Mouse (Mus musculus) heart, embryonic 10.5 days (tissue): ENCODE measurements around the gene Bola2. TPM values are rescaled to one million over a fixed set of nuclear protein-coding genes. Genes with fewer than 3 reads are reported as not detected.

Source experiments
- DNase-seq: peaks from one replicate; pipeline ENCODE4 v3.0.0-alpha.2; 2017; ENCODE audit warnings: low spot score
- H3K27ac ChIP-seq: fragments of 300-500 bp; sonication (generic); 2 replicates; pipeline ENCODE4 v1.5.1; 2016; ENCODE audit warnings: mild to moderate bottlenecking
- H3K27me3 ChIP-seq: fragments of 300-500 bp; sonication (generic); 2 replicates; pipeline ENCODE4 v1.6.1; 2016; ENCODE audit warnings: mild to moderate bottlenecking; ENCODE audit not compliant: poor library complexity, insufficient read depth, severe bottlenecking
- H3K36me3 ChIP-seq: fragments of 300-500 bp; sonication (generic); 2 replicates; pipeline ENCODE4 v1.6.1; 2016; ENCODE audit warnings: mild to moderate bottlenecking, moderate library complexity
- H3K4me1 ChIP-seq: fragments of 300-500 bp; sonication (generic); 2 replicates; pipeline ENCODE4 v1.6.1; 2016; ENCODE audit warnings: mild to moderate bottlenecking
- H3K4me3 ChIP-seq: fragments of 300-500 bp; sonication (generic); 2 replicates; pipeline ENCODE4 v1.5.1; 2016; ENCODE audit warnings: mild to moderate bottlenecking, moderate library complexity
- H3K9me3 ChIP-seq: fragments of 300-500 bp; sonication (generic); 2 replicates; pipeline ENCODE4 v1.6.1; 2016; ENCODE audit warnings: mild to moderate bottlenecking, moderate library complexity
- WGBS: fragments of 180-500 bp; shearing (Covaris S2); methylation state at CpG from one replicate; pipeline ENCODE4 v1.1.7; 2016; 5-methylcytosine and 5-hydroxymethylcytosine counted together
- polyA plus RNA-seq: library from polyadenylated mRNA; unstranded; fragments of >200 nt; fragmentation: Nextera tagmentation; extraction: Ambion mirVana; gene quantifications from 2 replicates; pipeline ENCODE4 v1.2.1, GENCODE M21; 2016

Bola2 gene
- polyA plus RNA-seq = 135 and 159 TPM in 2 replicates

- DNase-seq = no peak
- WGBS = 0% methylated on average over 31 of the region's 31 CpGs
Measured at GRCm38 (mm10) chr7:126695210-126695611, at the start of gene Bola2. TSS of gene Bola2 (plus strand) at chr7:126695401.

GRCm38 (mm10) chr7:126645708-126646107, 49.5 kb upstream of the Bola2 start:
- Histone ChIP-seq H3K4me3 (no peak overlapping the region), H3K27ac (no peak overlapping the region), H3K36me3 (no peaks in the 10 kb centered on the region), H3K27me3 (no peaks in the 10 kb centered on the region), H3K9me3 (no peaks in the 10 kb centered on the region), H3K4me1 (peaks cover 11% of the 10 kb centered on the region)
- DNase-seq = no peak
- WGBS = 58% methylated on average over 5 of the region's 5 CpGs

More at GRCm38 (mm10) chr7:126695210-126695611, at the start of gene Bola2:
- Histone ChIP-seq H3K4me3 (peak within 1 kb of the TSS; percentile 88), H3K4me1 (peaks cover 33% of the 10 kb centered on the region), H3K9me3 (no peaks in the 10 kb centered on the region), H3K36me3 (peaks cover 34% of the 10 kb centered on the region), H3K27ac (peak within 1 kb of the TSS; percentile 96), H3K27me3 (no peaks in the 10 kb centered on the region)

- no peak for DNase-seq
- 71% methylated on average over 4 of the region's 4 CpGs for WGBS
- no peaks in the 10 kb centered on the region for H3K36me3 ChIP-seq
- no peaks in the 10 kb centered on the region for H3K9me3 ChIP-seq
- H3K4me1 ChIP-seq = peaks cover 11% of the 10 kb centered on the region
- no peaks in the 10 kb centered on the region for H3K27me3 ChIP-seq
- no peak overlapping the region for H3K27ac ChIP-seq
- H3K4me3 ChIP-seq = peak overlapping the region; percentile 68
Measured at GRCm38 (mm10) chr7:126648486-126648885, 46.7 kb upstream of the Bola2 start.

- Histone ChIP-seq H3K27ac (peak within 1 kb of the TSS; percentile 89), H3K36me3 (no peaks in the 10 kb centered on the region), H3K9me3 (no peaks in the 10 kb centered on the region), H3K4me1 (peaks cover 11% of the 10 kb centered on the region), H3K4me3 (peak within 1 kb of the TSS; percentile 68), H3K27me3 (no peaks in the 10 kb centered on the region)
- WGBS = 1% methylated on average over 57 of the region's 57 CpGs
- DNase-seq = peak; percentile 94
Measured at GRCm38 (mm10) chr7:126649231-126650051, 45.8 kb upstream of the Bola2 start, which contains the start of gene Sgf29. TSS of gene Sgf29 (plus strand) at chr7:126649309.

- Histone ChIP-seq H3K27me3 (no peaks in the 10 kb centered on the region), H3K9me3 (no peaks in the 10 kb centered on the region), H3K4me3 (no peak overlapping the region), H3K4me1 (peaks cover 11% of the 10 kb centered on the region), H3K27ac (no peak overlapping the region), H3K36me3 (no peaks in the 10 kb centered on the region)
- WGBS = 44% methylated on average over 2 of the region's 2 CpGs
- DNase-seq = no peak
Measured at GRCm38 (mm10) chr7:126650852-126651251, 44.3 kb upstream of the Bola2 start.

GRCm38 (mm10) chr7:126653991-126654390, 41.2 kb upstream of the Bola2 start:
- H3K4me1 ChIP-seq = peaks cover 11% of the 10 kb centered on the region
- H3K36me3 ChIP-seq = no peaks in the 10 kb centered on the region
- H3K4me3 ChIP-seq = no peak overlapping the region
- DNase-seq = no peak
- no peak overlapping the region for H3K27ac ChIP-seq
- 77% methylated on average over 2 of the region's 2 CpGs for WGBS
- H3K9me3 ChIP-seq = no peaks in the 10 kb centered on the region
- no peaks in the 10 kb centered on the region for H3K27me3 ChIP-seq

GRCm38 (mm10) chr7:126655695-126656094, 39.5 kb upstream of the Bola2 start:
- no peak for DNase-seq
- Histone ChIP-seq H3K27ac (no peak overlapping the region), H3K4me3 (no peak overlapping the region), H3K27me3 (no peaks in the 10 kb centered on the region), H3K4me1 (no peaks in the 10 kb centered on the region), H3K36me3 (no peaks in the 10 kb centered on the region), H3K9me3 (no peaks in the 10 kb centered on the region)
- 86% methylated on average over 3 of the region's 3 CpGs for WGBS

- no peak for DNase-seq
- Histone ChIP-seq H3K27me3 (no peaks in the 10 kb centered on the region), H3K27ac (no peak overlapping the region), H3K9me3 (no peaks in the 10 kb centered on the region), H3K4me3 (no peak overlapping the region), H3K36me3 (peaks cover 3% of the 10 kb centered on the region; the same call in 1 of the 2 replicates), H3K4me1 (no peaks in the 10 kb centered on the region)
- 93% methylated on average over 1 of the region's 1 CpGs for WGBS
Measured at GRCm38 (mm10) chr7:126657522-126657921, 37.7 kb upstream of the Bola2 start.

- 87% methylated on average over 3 of the region's 3 CpGs for WGBS
- Histone ChIP-seq H3K4me3 (no peak overlapping the region), H3K27me3 (no peaks in the 10 kb centered on the region), H3K27ac (no peak overlapping the region), H3K4me1 (no peaks in the 10 kb centered on the region), H3K36me3 (peaks cover 18% of the 10 kb centered on the region), H3K9me3 (no peaks in the 10 kb centered on the region)
- no peak for DNase-seq
Measured at GRCm38 (mm10) chr7:126659771-126660170, 35.4 kb upstream of the Bola2 start.

GRCm38 (mm10) chr7:126663646-126664045, 31.6 kb upstream of the Bola2 start:
- 66% methylated on average over 8 of the region's 8 CpGs for WGBS
- Histone ChIP-seq H3K4me3 (no peak overlapping the region), H3K27ac (no peak overlapping the region), H3K4me1 (no peaks in the 10 kb centered on the region), H3K27me3 (no peaks in the 10 kb centered on the region), H3K9me3 (no peaks in the 10 kb centered on the region), H3K36me3 (peaks cover 37% of the 10 kb centered on the region)
- DNase-seq = no peak

- no peak for DNase-seq
- Histone ChIP-seq H3K4me3 (no peak overlapping the region), H3K9me3 (no peaks in the 10 kb centered on the region), H3K27ac (no peak overlapping the region), H3K4me1 (no peaks in the 10 kb centered on the region), H3K27me3 (no peaks in the 10 kb centered on the region), H3K36me3 (peaks cover 37% of the 10 kb centered on the region)
- WGBS = 89% methylated on average over 3 of the region's 3 CpGs
Measured at GRCm38 (mm10) chr7:126665269-126665668, 29.9 kb upstream of the Bola2 start.

GRCm38 (mm10) chr7:126667495-126668090, 27.6 kb upstream of the Bola2 start:
- 82% methylated on average over 9 of the region's 9 CpGs for WGBS
- Histone ChIP-seq H3K4me3 (no peak overlapping the region), H3K9me3 (no peaks in the 10 kb centered on the region), H3K4me1 (no peaks in the 10 kb centered on the region), H3K27me3 (no peaks in the 10 kb centered on the region), H3K27ac (no peak overlapping the region), H3K36me3 (peaks cover 52% of the 10 kb centered on the region)
- DNase-seq = no peak

GRCm38 (mm10) chr7:126668452-126668851, 26.7 kb upstream of the Bola2 start:
- H3K4me3 ChIP-seq = no peak overlapping the region
- no peaks in the 10 kb centered on the region for H3K9me3 ChIP-seq
- WGBS = 74% methylated on average over 5 of the region's 5 CpGs
- peak overlapping the region; percentile 59 for H3K27ac ChIP-seq
- peaks cover 55% of the 10 kb centered on the region for H3K36me3 ChIP-seq
- no peaks in the 10 kb centered on the region for H3K4me1 ChIP-seq
- DNase-seq = no peak
- H3K27me3 ChIP-seq = no peaks in the 10 kb centered on the region
